In genomic region chr2:112239935-112240721, GRCm38 (mm10) we compare ENCODE assay signal across 9 mouse cellular contexts. TPM values are rescaled to one million over a fixed set of nuclear protein-coding genes. Genes with fewer than 3 reads are reported as not detected.
DNase-seq lines count a peak whose midpoint lies in the region; ATAC-seq and TF ChIP-seq lines count a peak whose summit lies in the region.
"Had no signal": no experiment of that assay in that cellular context is flagged by ENCODE, and none has a peak within 500 bp of the region (broad histone marks: within the 10 kb centered on the region; RNA-seq: fewer than 3 reads in every experiment).

No protein-coding gene starts in this region.

- H3K27me3 ChIP-seq in E14TG2a.4 (ENCODE audit: insufficient read depth, low read length): peaks cover 48% of the 10 kb centered on the region
- no peaks in the 10 kb centered on the region for H3K27me3 ChIP-seq in heart, postnatal 0 days (ENCODE audit: control insufficient read depth, insufficient read depth, low read length)
- no peaks in the 10 kb centered on the region for H3K27me3 ChIP-seq in limb, embryonic 14.5 days (ENCODE audit: control insufficient read depth, insufficient read depth, low read length)
- no peaks in the 10 kb centered on the region for H3K27me3 ChIP-seq in midbrain, postnatal 0 days (ENCODE audit: insufficient read depth, low read length)

- WGBS in heart, postnatal 0 days: under 1% methylated on average over 28 of the region's 28 CpGs
- WGBS in limb, embryonic 14.5 days: 1% methylated on average over 27 of the region's 28 CpGs
- WGBS in midbrain, postnatal 0 days: under 1% methylated on average over 27 of the region's 28 CpGs

- peak overlapping the region; percentile 94 for H3K4me3 ChIP-seq in E14TG2a.4 (replicated peaks; ENCODE audit: low read length)
- peak overlapping the region; percentile 82 for H3K4me3 ChIP-seq in heart, postnatal 0 days (ENCODE audit: low read depth, low read length)
- peak overlapping the region; percentile 77 for H3K4me3 ChIP-seq in limb, embryonic 14.5 days (replicated peaks; ENCODE audit: low read length)
- H3K4me3 ChIP-seq in midbrain, postnatal 0 days (ENCODE audit: low read depth, low read length): peak overlapping the region; percentile 87

- TF ChIP-seq EP300 in heart, postnatal 0 days (IDR thresholded peaks at IDR 0.05; ENCODE audit: low read depth): no peak

- no peaks in the 10 kb centered on the region for H3K9me3 ChIP-seq in E14TG2a.4 (ENCODE audit: low read length)
- no peaks in the 10 kb centered on the region for H3K9me3 ChIP-seq in heart, postnatal 0 days (replicated peaks; ENCODE audit: control insufficient read depth, low read length)
- no peaks in the 10 kb centered on the region for H3K9me3 ChIP-seq in limb, embryonic 14.5 days (ENCODE audit: control insufficient read depth, low read length)
- no peaks in the 10 kb centered on the region for H3K9me3 ChIP-seq in midbrain, postnatal 0 days (ENCODE audit: low read length)

- TF ChIP-seq CTCF in E14TG2a.4 (conservative IDR thresholded peaks at IDR 0.05; ENCODE audit: low read length): no peak
- no peak for TF ChIP-seq CTCF in heart, postnatal 0 days (IDR thresholded peaks at IDR 0.05; ENCODE audit: low read depth)
- peak; percentile 43 for TF ChIP-seq CTCF in midbrain, postnatal 0 days (IDR thresholded peaks at IDR 0.05)

- no peak for TF ChIP-seq POLR2A in limb, embryonic 14.5 days (IDR thresholded peaks at IDR 0.05; ENCODE audit: borderline replicate concordance, extremely low read depth, insufficient read depth, insufficient read length)

- ATAC-seq in heart, postnatal 0 days (ENCODE audit: insufficient read depth, low read depth): peak; percentile 15
- ATAC-seq in limb, embryonic 14.5 days (ENCODE audit: low FRiP score, low read depth): peak; percentile 6
- peak; percentile 68 for ATAC-seq in midbrain, postnatal 0 days (ENCODE audit: low FRiP score)

- H3K9ac ChIP-seq in heart, postnatal 0 days (replicated peaks; ENCODE audit: low read depth, low read length): peak overlapping the region; percentile 55
- H3K9ac ChIP-seq in limb, embryonic 14.5 days (ENCODE audit: low read depth, low read length, severe bottlenecking): peak overlapping the region; percentile 80
- peak overlapping the region; percentile 95 for H3K9ac ChIP-seq in midbrain, postnatal 0 days (replicated peaks; ENCODE audit: low read length, poor library complexity, severe bottlenecking)

- H3K36me3 ChIP-seq in E14TG2a.4 (ENCODE audit: insufficient read depth, low read length): peaks cover 11% of the 10 kb centered on the region
- peaks cover 4% of the 10 kb centered on the region; the same call in 1 of the 2 replicates for H3K36me3 ChIP-seq in heart, postnatal 0 days (replicated peaks; ENCODE audit: control insufficient read depth, insufficient read depth, low read length)
- H3K36me3 ChIP-seq in limb, embryonic 14.5 days (ENCODE audit: control insufficient read depth, insufficient read depth, low read length): peaks cover 6% of the 10 kb centered on the region
- peaks cover 9% of the 10 kb centered on the region for H3K36me3 ChIP-seq in midbrain, postnatal 0 days (ENCODE audit: insufficient read depth, low read length)

- peaks cover 55% of the 10 kb centered on the region for H3K4me1 ChIP-seq in E14TG2a.4 (replicated peaks; ENCODE audit: low read depth, low read length)
- no peaks in the 10 kb centered on the region for H3K4me1 ChIP-seq in heart, postnatal 0 days (ENCODE audit: control insufficient read depth, insufficient read depth)
- peaks cover 9% of the 10 kb centered on the region; the same call in 1 of the 2 replicates for H3K4me1 ChIP-seq in limb, embryonic 14.5 days (ENCODE audit: control insufficient read depth, insufficient read depth, low read length)
- no peaks in the 10 kb centered on the region; the same call in 1 of the 2 replicates for H3K4me1 ChIP-seq in midbrain, postnatal 0 days (ENCODE audit: insufficient read depth, low read length)

- H3K4me2 ChIP-seq in heart, postnatal 0 days (ENCODE audit: low read depth, low read length): peak overlapping the region; percentile 89
- H3K4me2 ChIP-seq in limb, embryonic 14.5 days (replicated peaks; ENCODE audit: low read depth, low read length, severe bottlenecking): peak overlapping the region; percentile 88
- H3K4me2 ChIP-seq in midbrain, postnatal 0 days (ENCODE audit: low read depth, low read length, poor library complexity, severe bottlenecking): peak overlapping the region; percentile 73

- DNase-seq in adrenal gland, adult 2 months: peak; percentile 17
- no peak for DNase-seq in adrenal gland, postnatal 4 days (ENCODE audit: low spot score in 2 of 2)
- DNase-seq in cerebellum, postnatal 25 days: peak; percentile 64 to 65
- no peak for DNase-seq in heart, postnatal 0 days (ENCODE audit: low spot score)
- DNase-seq in limb, embryonic 14.5 days (ENCODE audit: low spot score): peak; percentile 29
- peak; percentile 44 for DNase-seq in midbrain, postnatal 0 days (ENCODE audit: low spot score)
- DNase-seq in thymus, postnatal 14 days: peak; percentile 57

- no peak overlapping the region for H3K27ac ChIP-seq in heart, postnatal 0 days (ENCODE audit: low read depth)
- H3K27ac ChIP-seq in limb, embryonic 14.5 days (replicated peaks; ENCODE audit: low read depth, low read length): peak overlapping the region; percentile 93
- H3K27ac ChIP-seq in midbrain, postnatal 0 days (ENCODE audit: low read depth, low read length): peak overlapping the region; percentile 97

RNA-seq across cellular contexts. Expression of gene Lpcat4, which starts 0.9 kb away (rescaled TPM):
- total RNA-seq in adrenal gland, adult 2 months (2021): 1 to 10 TPM; 5.1 to 9.2 TPM
- 18.9 TPM in 2 replicates for polyA plus RNA-seq in adrenal gland, adult 2 months (2012; rRNA removed)
- total RNA-seq in adrenal gland, postnatal 4 days (2021): 10 to 100 TPM in 1 of 2 experiments, 1 to 10 TPM in 1; 8.2 to 12.5 TPM
- 5.0 and 10.0 TPM in 2 replicates for total RNA-seq in heart, postnatal 0 days (2014; rRNA removed; ENCODE audit: low replicate concordance)
- polyA plus RNA-seq in heart, postnatal 0 days (2015; fragmentation: Nextera tagmentation; extraction: Ambion mirVana): 3.1 and 3.6 TPM in 2 replicates
- 39.9 and 64.6 TPM in 2 replicates for polyA plus RNA-seq in limb, embryonic 14.5 days (2012; rRNA removed)
- 19.7 and 20.9 TPM in 2 replicates for polyA plus RNA-seq in limb, embryonic 14.5 days (2014; fragmentation: Nextera tagmentation; extraction: Ambion mirVana)
- total RNA-seq in midbrain, postnatal 0 days (2014; rRNA removed): 23.3 and 37.2 TPM in 2 replicates
- polyA plus RNA-seq in midbrain, postnatal 0 days (2015; fragmentation: Nextera tagmentation; extraction: Ambion mirVana): 20.2 and 21.6 TPM in 2 replicates

RNA-seq across cellular contexts. Expression of gene Nutm1, which starts 19.0 kb away (rescaled TPM):
- total RNA-seq in adrenal gland, adult 2 months (2021): not detected
- not detected in 2 replicates for polyA plus RNA-seq in adrenal gland, adult 2 months (2012; rRNA removed)
- not detected for total RNA-seq in adrenal gland, postnatal 4 days (2021)
- not detected in 2 replicates for total RNA-seq in heart, postnatal 0 days (2014; rRNA removed; ENCODE audit: low replicate concordance)
- polyA plus RNA-seq in heart, postnatal 0 days (2015; fragmentation: Nextera tagmentation; extraction: Ambion mirVana): not detected in 2 replicates
- polyA plus RNA-seq in limb, embryonic 14.5 days (2012; rRNA removed): not detected in 2 replicates
- not detected in 2 replicates for polyA plus RNA-seq in limb, embryonic 14.5 days (2014; fragmentation: Nextera tagmentation; extraction: Ambion mirVana)
- total RNA-seq in midbrain, postnatal 0 days (2014; rRNA removed): not detected in 2 replicates
- 0.06 and 0.09 TPM in 2 replicates for polyA plus RNA-seq in midbrain, postnatal 0 days (2015; fragmentation: Nextera tagmentation; extraction: Ambion mirVana)
- total RNA-seq: layer of hippocampus, postnatal 36 days had no signal

RNA-seq across cellular contexts. Expression of gene Nop10, which starts 21.6 kb away (rescaled TPM):
- total RNA-seq in adrenal gland, adult 2 months (2021): 100 to 1,000 TPM; 122 to 167 TPM
- 46.6 and 57.7 TPM in 2 replicates for polyA plus RNA-seq in adrenal gland, adult 2 months (2012; rRNA removed)
- total RNA-seq in adrenal gland, postnatal 4 days (2021): 10 to 100 TPM; 89.3 to 93.9 TPM
- total RNA-seq in heart, postnatal 0 days (2014; rRNA removed; ENCODE audit: low replicate concordance): 95.5 and 125 TPM in 2 replicates
- 148 and 154 TPM in 2 replicates for polyA plus RNA-seq in heart, postnatal 0 days (2015; fragmentation: Nextera tagmentation; extraction: Ambion mirVana)
- 147 and 150 TPM in 2 replicates for polyA plus RNA-seq in limb, embryonic 14.5 days (2012; rRNA removed)
- polyA plus RNA-seq in limb, embryonic 14.5 days (2014; fragmentation: Nextera tagmentation; extraction: Ambion mirVana): 193 and 210 TPM in 2 replicates
- 75.7 and 111 TPM in 2 replicates for total RNA-seq in midbrain, postnatal 0 days (2014; rRNA removed)
- polyA plus RNA-seq in midbrain, postnatal 0 days (2015; fragmentation: Nextera tagmentation; extraction: Ambion mirVana): 151 and 158 TPM in 2 replicates

RNA-seq across cellular contexts. Expression of gene Slc12a6, which starts 25.5 kb away (rescaled TPM):
- total RNA-seq in adrenal gland, adult 2 months (2021): 10 to 100 TPM; 33.4 to 35.1 TPM
- 11.7 and 14.5 TPM in 2 replicates for polyA plus RNA-seq in adrenal gland, adult 2 months (2012; rRNA removed)
- total RNA-seq in adrenal gland, postnatal 4 days (2021): 10 to 100 TPM; 52.8 to 54.2 TPM
- 42.8 and 48.1 TPM in 2 replicates for total RNA-seq in heart, postnatal 0 days (2014; rRNA removed; ENCODE audit: low replicate concordance)
- 6.5 and 7.2 TPM in 2 replicates for polyA plus RNA-seq in heart, postnatal 0 days (2015; fragmentation: Nextera tagmentation; extraction: Ambion mirVana)
- 32.5 TPM in 2 replicates for polyA plus RNA-seq in limb, embryonic 14.5 days (2012; rRNA removed)
- 14.1 and 15.4 TPM in 2 replicates for polyA plus RNA-seq in limb, embryonic 14.5 days (2014; fragmentation: Nextera tagmentation; extraction: Ambion mirVana)
- total RNA-seq in midbrain, postnatal 0 days (2014; rRNA removed): 69.7 and 81.6 TPM in 2 replicates
- 13.3 and 14.1 TPM in 2 replicates for polyA plus RNA-seq in midbrain, postnatal 0 days (2015; fragmentation: Nextera tagmentation; extraction: Ambion mirVana)

RNA-seq across cellular contexts. Expression of gene Gm21985, which starts 26.0 kb away (rescaled TPM):
- total RNA-seq in adrenal gland, adult 2 months (2021): under 1 TPM in 1 of 2 experiments, not detected in 1; 0.14 TPM
- not detected in 2 replicates for polyA plus RNA-seq in adrenal gland, adult 2 months (2012; rRNA removed)
- total RNA-seq in adrenal gland, postnatal 4 days (2021): not detected
- total RNA-seq in heart, postnatal 0 days (2014; rRNA removed; ENCODE audit: low replicate concordance): not detected in 2 replicates
- not detected in 2 replicates for polyA plus RNA-seq in heart, postnatal 0 days (2015; fragmentation: Nextera tagmentation; extraction: Ambion mirVana)
- polyA plus RNA-seq in limb, embryonic 14.5 days (2012; rRNA removed): 0.03 TPM in 1 of 2 replicates, not detected in the other
- polyA plus RNA-seq in limb, embryonic 14.5 days (2014; fragmentation: Nextera tagmentation; extraction: Ambion mirVana): not detected in 2 replicates
- 2.3 and 2.5 TPM in 2 replicates for total RNA-seq in midbrain, postnatal 0 days (2014; rRNA removed)
- not detected in 2 replicates for polyA plus RNA-seq in midbrain, postnatal 0 days (2015; fragmentation: Nextera tagmentation; extraction: Ambion mirVana)

Comparison
In these comparisons a context has a peak if more than half of its experiments do, and no peak if none do; other contexts are left out.
1. DNase-seq: peak in adrenal gland, adult 2 months (single experiment), cerebellum, postnatal 25 days (2 of 2), limb, embryonic 14.5 days (single experiment), midbrain, postnatal 0 days (single experiment) and thymus, postnatal 14 days (single experiment); none in adrenal gland, postnatal 4 days (0 of 2) and heart, postnatal 0 days (single experiment).
2. ATAC-seq: peak in every context shown above with its lines; median percentile 68 in midbrain, postnatal 0 days; 15 in heart, postnatal 0 days; 6 in limb, embryonic 14.5 days.
3. Peak in every context shown above with its lines, with median percentiles within 50 percentile points of each other: H3K4me3 ChIP-seq, H3K4me2 ChIP-seq and H3K9ac ChIP-seq.